Mouse (Mus musculus) ES-Bruce4 (cell line): ENCODE measurements around the gene Eml3. TPM values are rescaled to one million over a fixed set of nuclear protein-coding genes. Genes with fewer than 3 reads are reported as not detected.
A peak's percentile ranks its signal among the peaks of the same experiment; 100 is the strongest.

Source experiments
- H3K27ac ChIP-seq: 2 replicates; pipeline ENCODE4 v1.5.1; 2012; ENCODE audit warnings: low read length, inconsistent platforms; ENCODE audit not compliant: insufficient read depth
- H3K27me3 ChIP-seq: 2 replicates; pipeline ENCODE4 v1.6.1; 2012; ENCODE audit warnings: mild to moderate bottlenecking, low read length, inconsistent platforms; ENCODE audit not compliant: control insufficient read depth, poor library complexity, insufficient read depth, severe bottlenecking
- H3K36me3 ChIP-seq: 2 replicates; pipeline ENCODE4 v1.6.1; 2012; ENCODE audit warnings: inconsistent platforms, mild to moderate bottlenecking, low read length, moderate library complexity; ENCODE audit not compliant: control insufficient read depth, poor library complexity, insufficient read depth, severe bottlenecking
- H3K4me1 ChIP-seq: one replicate; pipeline ENCODE4 v1.8.1; 2011; ENCODE audit warnings: low read length; ENCODE audit not compliant: control insufficient read depth, insufficient read depth
- H3K4me3 ChIP-seq: 2 replicates; pipeline ENCODE4 v1.5.1; 2011; ENCODE audit warnings: low read depth, mild to moderate bottlenecking, low read length
- H3K9ac ChIP-seq: 2 replicates; pipeline ENCODE4 v1.6.1; 2012; ENCODE audit warnings: low read depth, mild to moderate bottlenecking, inconsistent platforms; ENCODE audit not compliant: poor library complexity, severe bottlenecking
- H3K9me3 ChIP-seq: replicated peaks from 2 replicates; pipeline ENCODE4 v1.6.1; 2012; ENCODE audit warnings: mild to moderate bottlenecking, low read length, inconsistent platforms; ENCODE audit not compliant: control insufficient read depth, poor library complexity, insufficient read depth, severe bottlenecking
- CTCF ChIP-seq: IDR thresholded peaks from one replicate; pipeline ENCODE4 v1.8.1; 2011; ENCODE audit warnings: low read depth, low read length
- EP300 ChIP-seq: IDR thresholded peaks from 2 replicates; pipeline ENCODE4 v1.6.1; 2011; ENCODE audit warnings: low read depth, low read length; ENCODE audit not compliant: insufficient read depth
- POLR2A ChIP-seq: IDR thresholded peaks from one replicate; pipeline ENCODE4 v1.8.1; 2011; ENCODE audit warnings: low read length; ENCODE audit not compliant: insufficient read depth
- polyA plus RNA-seq: library from polyadenylated mRNA; stranded (reverse); fragments of >200 nt; gene quantifications from 2 replicates; pipeline ENCODE4 v1.2.4, GENCODE M21; 2011; ENCODE audit warnings: low read depth; ENCODE audit not compliant: missing spikeins, insufficient read depth, insufficient read length

Eml3 gene
- polyA plus RNA-seq, 1 experiment, result 19.2 TPM

DNA sequence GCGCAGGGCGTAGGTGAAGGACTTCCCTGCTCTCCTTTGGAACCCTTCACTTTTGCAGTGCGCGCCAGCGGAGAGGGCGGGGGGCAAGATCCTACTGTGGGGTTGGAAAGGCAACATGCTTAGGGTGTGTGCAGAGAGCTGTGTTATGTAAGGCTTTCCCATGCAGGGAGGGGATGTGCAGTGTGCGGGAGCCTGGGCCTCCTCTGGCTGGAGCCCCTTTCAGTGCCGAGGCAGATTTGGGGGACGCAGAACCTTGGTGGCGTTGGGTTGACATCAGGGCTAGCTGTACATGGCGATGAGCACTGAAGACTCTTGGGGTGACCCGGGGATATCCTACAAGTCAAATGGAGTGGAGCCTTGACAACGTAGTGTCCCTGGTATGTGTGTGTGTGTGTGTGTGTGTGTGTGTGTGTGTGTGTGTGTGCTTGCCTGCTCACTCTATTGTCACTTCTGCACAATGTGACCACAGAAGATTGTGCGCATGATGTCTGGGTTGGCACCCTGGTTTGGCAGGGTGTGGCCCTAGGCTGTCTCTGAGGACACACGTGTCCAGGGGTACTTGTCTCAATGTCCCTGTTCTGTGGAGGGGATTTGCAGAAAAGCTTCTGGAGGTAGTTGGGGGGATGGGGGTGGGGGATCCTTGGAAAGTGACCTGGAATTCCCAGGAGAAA, 61.2 kb downstream of the Eml3 start:
- H3K9ac ChIP-seq, result peak overlapping the region; percentile 65
- no peak for TF ChIP-seq CTCF
- no peak for TF ChIP-seq EP300
- TF ChIP-seq POLR2A, result no peak
- peak overlapping the region; percentile 60 for H3K4me3 ChIP-seq
- peaks cover 8% of the 10 kb centered on the region for H3K4me1 ChIP-seq
- H3K36me3 ChIP-seq, result no peaks in the 10 kb centered on the region
- H3K27ac ChIP-seq, result peak overlapping the region; percentile 29
- no peaks in the 10 kb centered on the region for H3K27me3 ChIP-seq
- no peaks in the 10 kb centered on the region for H3K9me3 ChIP-seq

Other genes with a start within 250 kb of the Eml3 start
- 170 TPM in 2 replicates for gene Slc3a2, start 206.2 kb upstream of the Eml3 start, polyA plus RNA-seq
- 81.1 and 97.0 TPM in 2 replicates for gene Wdr74, start 193.7 kb upstream of the Eml3 start, polyA plus RNA-seq
- gene 1700092M07Rik, start 188.8 kb upstream of the Eml3 start, polyA plus RNA-seq, result 2.2 TPM in 1 of 2 replicates, not detected in the other
- 45.6 and 47.1 TPM in 2 replicates for gene Stx5a, start 188.1 kb upstream of the Eml3 start, polyA plus RNA-seq
- gene Nxf1, start 172.5 kb upstream of the Eml3 start, polyA plus RNA-seq, result 122 and 200 TPM in 2 replicates
- gene Tmem223, start 158.6 kb upstream of the Eml3 start, polyA plus RNA-seq, result 21.4 and 23.4 TPM in 2 replicates
- 29.0 and 34.5 TPM in 2 replicates for gene Tmem179b, start 155.1 kb upstream of the Eml3 start, polyA plus RNA-seq
- 17.1 and 17.7 TPM in 2 replicates for gene Taf6l, start 143.1 kb upstream of the Eml3 start, polyA plus RNA-seq
- 98.2 and 103 TPM in 2 replicates for gene Polr2g, start 131.0 kb upstream of the Eml3 start, polyA plus RNA-seq
- 3.1 and 4.1 TPM in 2 replicates for gene Zbtb3, start 127.0 kb upstream of the Eml3 start, polyA plus RNA-seq
- 77.3 and 84.9 TPM in 2 replicates for gene Ttc9c, start 110.2 kb upstream of the Eml3 start, polyA plus RNA-seq
- 105 and 108 TPM in 2 replicates for gene Hnrnpul2, start 109.5 kb upstream of the Eml3 start, polyA plus RNA-seq
- 74.8 and 87.2 TPM in 2 replicates for gene AC129217.1, start 99.8 kb upstream of the Eml3 start, polyA plus RNA-seq
- 32.3 and 36.2 TPM in 2 replicates for gene Bscl2, start 92.1 kb upstream of the Eml3 start, polyA plus RNA-seq
- gene Gng3, start 90.4 kb upstream of the Eml3 start, polyA plus RNA-seq, result 28.3 and 29.7 TPM in 2 replicates
- 1.3 and 2.1 TPM in 2 replicates for gene Lrrn4cl, start 78.8 kb upstream of the Eml3 start, polyA plus RNA-seq
- gene Ubxn1, start 58.1 kb upstream of the Eml3 start, polyA plus RNA-seq, result 189 and 201 TPM in 2 replicates
- gene Uqcc3, start 48.6 kb upstream of the Eml3 start, polyA plus RNA-seq, result 14.4 and 14.9 TPM in 2 replicates
- 10.1 and 13.4 TPM in 2 replicates for gene Lbhd1, start 45.8 kb upstream of the Eml3 start, polyA plus RNA-seq
- gene Gm49403, start 45.6 kb upstream of the Eml3 start, polyA plus RNA-seq, result not detected in 2 replicates
- 162 and 172 TPM in 2 replicates for gene 1810009A15Rik, start 40.7 kb upstream of the Eml3 start, polyA plus RNA-seq
- gene Gm49416, start 40.6 kb upstream of the Eml3 start, polyA plus RNA-seq, result 11.9 and 24.8 TPM in 2 replicates
- 23.1 and 26.7 TPM in 2 replicates for gene Ints5, start 36.5 kb upstream of the Eml3 start, polyA plus RNA-seq
- gene Ganab, start 31.5 kb upstream of the Eml3 start, polyA plus RNA-seq, result 183 and 184 TPM in 2 replicates
- 26.6 and 26.8 TPM in 2 replicates for gene B3gat3, start 9.2 kb upstream of the Eml3 start, polyA plus RNA-seq
- gene Rom1, start 196 bp upstream of the Eml3 start, polyA plus RNA-seq, result 1.6 and 2.2 TPM in 2 replicates
- 106 and 108 TPM in 2 replicates for gene Mta2, start 12.3 kb downstream of the Eml3 start, polyA plus RNA-seq
- 26.4 and 30.1 TPM in 2 replicates for gene Tut1, start 24.3 kb downstream of the Eml3 start, polyA plus RNA-seq
- gene Eef1g, start 37.5 kb downstream of the Eml3 start, polyA plus RNA-seq, result 1,175 and 1,274 TPM in 2 replicates
- 162 and 163 TPM in 2 replicates for gene Ahnak, start 59.7 kb downstream of the Eml3 start, polyA plus RNA-seq
- not detected in 2 replicates for gene Scgb1a1, start 158.4 kb downstream of the Eml3 start, polyA plus RNA-seq
- 14.8 and 23.3 TPM in 2 replicates for gene Asrgl1, start 206.1 kb downstream of the Eml3 start, polyA plus RNA-seq